Mouse (Mus musculus): ENCODE measurements around the gene Fgd2. TPM values are rescaled to one million over a fixed set of nuclear protein-coding genes. Genes with fewer than 3 reads are reported as not detected.
"Not testable (repeated sequence)": the region's sequence is repeated elsewhere in the genome, so short reads cannot be mapped to it uniquely, and the experiment has no call there.

The Fgd2 gene
- total RNA-seq, 2 experiments from 2014 or later: 2.1 to 2.8 TPM

DNA sequence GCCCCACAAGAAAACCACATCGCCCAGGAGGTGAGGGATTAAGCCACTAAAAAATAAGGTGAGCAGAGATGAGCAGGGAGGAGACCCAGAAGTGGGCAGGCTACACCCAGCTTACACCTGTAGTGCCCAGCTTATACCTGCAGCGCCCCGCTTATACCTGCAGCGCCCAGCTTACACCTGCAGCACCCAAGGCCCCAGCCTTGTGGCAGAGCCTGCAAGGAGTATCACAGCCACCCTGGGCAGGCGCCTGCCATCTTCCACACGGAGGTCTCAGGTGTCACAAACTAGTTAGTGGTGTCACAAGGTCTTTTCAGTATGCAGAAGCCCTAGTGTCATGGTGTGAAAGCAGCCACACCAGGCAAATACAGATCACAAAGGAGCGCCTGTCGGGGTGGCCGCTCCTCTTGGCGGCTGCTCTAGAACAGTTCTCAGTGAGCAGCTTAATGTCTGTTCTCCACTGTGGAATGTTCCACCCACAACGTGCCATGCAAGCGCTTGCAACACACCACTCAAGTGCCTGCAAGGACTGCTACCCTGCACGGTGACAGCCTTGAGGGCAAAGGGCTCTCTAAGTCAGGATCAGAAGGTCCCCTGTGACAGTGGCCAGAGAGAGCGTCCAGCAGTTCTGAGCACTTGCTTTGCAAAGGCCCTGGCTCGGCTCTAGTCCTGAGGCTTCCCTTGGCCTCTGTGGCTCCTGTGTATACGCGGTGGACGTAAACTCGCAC lies 24.3 kb upstream of the Fgd2 start:
- DNase-seq: no peak

DNA sequence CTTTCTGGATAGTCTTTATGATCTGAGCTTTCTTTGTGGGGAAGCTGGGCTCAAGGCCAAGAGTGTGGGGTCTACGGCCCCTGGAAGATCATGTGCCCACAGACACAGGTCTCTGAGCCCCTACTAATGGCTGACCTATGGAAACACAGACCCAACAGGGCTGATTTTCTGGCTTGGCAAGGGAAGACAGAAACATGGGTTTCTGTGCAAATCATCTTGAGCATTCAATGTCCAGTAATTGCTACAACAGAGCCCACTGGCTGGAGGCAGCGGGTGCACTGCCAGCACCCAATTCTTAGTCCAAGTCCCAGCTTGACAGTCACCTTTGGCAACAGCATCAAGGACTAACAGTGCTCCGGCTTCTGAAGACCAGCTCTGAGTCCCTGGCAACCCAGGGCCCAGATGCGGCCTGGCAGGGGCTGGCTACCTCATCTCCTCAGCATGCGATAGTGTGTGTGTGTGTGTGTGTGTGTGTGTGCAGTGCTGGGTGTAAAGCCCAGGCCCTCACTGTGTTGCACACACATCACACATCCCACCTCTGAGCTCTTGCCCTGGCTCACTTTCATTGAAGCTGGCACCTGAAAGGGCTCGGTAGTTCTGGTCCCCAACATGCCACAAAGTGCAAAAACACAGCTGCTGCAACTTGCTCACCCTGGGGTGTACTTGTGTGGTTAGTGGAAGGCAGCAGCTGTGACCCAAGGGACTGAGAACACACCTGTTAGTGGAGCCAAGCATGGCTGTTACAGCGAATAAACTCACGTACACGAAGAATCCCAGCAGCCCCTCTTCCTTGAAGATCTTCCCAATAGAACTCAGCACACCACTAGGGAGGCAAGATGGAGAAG lies 22.5 kb upstream of the Fgd2 start:
- no peak for DNase-seq

DNA sequence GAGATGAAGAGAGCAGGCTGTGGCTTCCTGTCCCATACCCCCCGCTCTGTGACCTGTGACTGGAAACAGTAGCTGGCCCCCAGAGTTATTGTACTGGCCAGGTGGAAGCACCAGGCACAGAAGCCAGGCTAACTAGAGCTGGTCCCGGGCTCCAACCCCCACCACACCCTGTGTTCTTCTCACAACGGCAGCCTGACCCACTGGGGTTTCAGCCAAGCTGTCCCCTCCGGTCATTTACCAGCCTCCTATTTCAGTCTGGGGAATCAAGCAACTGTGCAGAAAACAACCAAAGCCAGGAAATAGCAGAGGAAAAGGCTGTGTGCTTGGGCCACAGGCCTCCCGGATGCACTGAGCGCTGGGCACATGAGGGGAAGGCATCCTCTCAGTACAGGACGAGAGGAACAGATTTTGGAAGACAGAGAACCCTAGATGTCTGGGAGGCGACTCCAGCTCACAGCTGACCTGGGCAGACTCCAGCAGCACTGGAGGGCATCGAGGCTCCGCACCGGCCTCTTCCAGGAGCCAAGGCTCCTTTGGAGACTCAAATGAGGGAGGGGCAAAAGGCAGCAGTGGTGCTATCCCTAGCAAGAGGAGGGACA lies 21.4 kb upstream of the Fgd2 start:
- peak; percentile 58 for DNase-seq

GRCm38 (mm10) chr17:29340406-29341261 lies 20.1 kb upstream of the Fgd2 start:
- DNase-seq: no peak

GRCm38 (mm10) chr17:29341591-29342003 lies 19.1 kb upstream of the Fgd2 start:
- DNase-seq: peak; percentile 71

DNA sequence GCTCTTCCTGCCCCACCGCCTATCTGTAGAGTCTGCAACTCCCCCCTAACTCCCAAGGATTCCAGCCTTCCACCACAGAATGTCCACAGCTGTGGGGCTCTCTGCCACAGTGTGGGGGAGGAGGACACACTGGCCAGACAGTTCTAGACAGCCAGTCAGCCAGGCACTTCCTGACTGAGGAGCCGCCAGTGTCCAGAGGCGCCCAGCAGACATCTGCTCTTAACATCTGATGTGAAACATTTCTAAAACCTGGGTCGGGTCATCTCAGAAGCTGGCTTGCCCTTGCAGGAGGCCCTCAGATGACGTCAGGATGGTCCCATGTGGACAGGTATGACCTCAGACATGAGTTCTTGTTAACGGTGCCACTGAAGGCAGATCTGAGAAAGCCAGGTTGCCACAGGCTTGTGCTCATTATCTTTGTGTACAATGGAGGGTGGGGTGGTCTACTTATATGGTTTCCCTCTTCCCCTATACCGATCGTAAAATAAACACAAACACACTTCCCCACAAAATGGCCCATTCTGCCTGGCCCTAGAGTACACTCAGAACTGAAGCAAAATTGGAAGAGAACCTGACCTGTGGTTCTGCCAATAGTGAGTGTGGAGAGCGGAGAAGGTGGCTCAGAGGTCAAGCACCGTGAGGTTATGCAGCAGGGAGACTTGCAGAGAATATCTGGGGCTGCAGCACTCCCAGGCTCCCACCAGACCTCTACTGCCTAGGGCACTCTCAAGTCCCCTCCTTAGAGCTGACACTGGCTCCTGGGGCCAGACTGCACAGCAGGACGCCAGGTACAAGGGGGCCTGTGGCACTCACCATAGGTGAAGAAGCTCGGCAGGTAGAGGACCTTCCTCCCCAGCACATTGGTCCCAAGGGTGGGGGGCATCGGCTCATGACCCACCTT lies 18.5 kb upstream of the Fgd2 start:
- DNase-seq: peak; percentile 80

- DNase-seq: no peak
Measured at GRCm38 (mm10) chr17:29343241-29343640, 17.5 kb upstream of the Fgd2 start.

GRCm38 (mm10) chr17:29345272-29345671 lies 15.4 kb upstream of the Fgd2 start:
- DNase-seq: no peak

DNA sequence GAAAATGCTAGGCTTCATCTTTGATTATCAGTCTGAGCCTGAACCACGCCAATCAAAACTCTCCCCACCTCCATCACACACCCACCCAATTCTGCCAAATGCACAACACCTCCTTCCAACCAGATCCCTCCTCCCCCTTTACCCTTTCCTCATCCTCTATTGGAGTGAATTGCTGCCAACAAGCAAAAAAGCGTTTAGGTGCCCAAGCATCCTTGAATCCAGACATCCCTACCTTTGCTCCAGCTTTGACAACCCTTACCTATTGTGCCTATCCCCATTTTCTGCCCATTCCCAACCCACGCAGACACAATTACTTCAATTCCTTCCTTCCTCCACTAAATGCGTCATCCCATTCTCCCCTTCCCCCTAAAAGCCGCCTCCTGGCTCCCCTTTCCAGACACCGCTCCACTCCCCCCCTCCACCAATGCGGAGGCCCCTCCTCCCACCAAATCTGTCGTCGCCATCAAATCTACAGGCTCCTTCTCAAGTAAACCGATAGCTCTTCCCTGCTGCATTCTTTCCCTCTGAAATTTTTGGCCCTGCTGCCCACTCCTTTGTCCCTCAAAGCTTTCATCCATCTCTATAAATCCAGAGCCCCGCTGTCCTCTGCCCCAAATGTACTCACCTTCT lies 14.1 kb upstream of the Fgd2 start:
- DNase-seq: peak; percentile 65

- no peak for DNase-seq
Measured at GRCm38 (mm10) chr17:29347126-29347644, 13.5 kb upstream of the Fgd2 start.

GRCm38 (mm10) chr17:29347645-29348256 lies 13.0 kb upstream of the Fgd2 start, which contains the start of gene Mtch1:
TSS of gene Mtch1 (minus strand) at chr17:29347934.
- DNase-seq: peak; percentile 100

GRCm38 (mm10) chr17:29348996-29349395 lies 11.7 kb upstream of the Fgd2 start:
- DNase-seq: no peak

DNA sequence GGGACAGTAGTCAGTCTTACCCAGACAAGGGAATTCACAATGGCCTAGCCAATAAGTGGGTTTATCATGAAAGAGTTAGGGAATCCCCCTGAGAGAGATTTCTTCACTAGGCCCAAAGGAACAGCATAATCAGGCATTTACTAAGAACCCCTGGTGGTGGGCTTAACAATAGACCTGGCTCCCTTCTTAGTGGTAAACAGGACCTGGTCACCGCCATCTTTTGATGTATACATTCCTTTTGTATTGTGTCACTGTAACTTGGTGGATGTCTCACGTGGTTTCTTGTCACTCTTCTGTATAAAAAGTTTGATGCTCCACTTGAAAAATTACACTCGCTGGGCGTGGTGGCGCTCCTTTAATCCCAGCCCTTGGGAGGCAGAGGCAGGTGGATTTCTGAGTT lies 9.7 kb upstream of the Fgd2 start:
- DNase-seq: not testable (repeated sequence)

GRCm38 (mm10) chr17:29355461-29355840 lies 5.3 kb upstream of the Fgd2 start:
- no peak for DNase-seq

- DNase-seq: peak; percentile 91
Measured at GRCm38 (mm10) chr17:29355841-29356478, 4.8 kb upstream of the Fgd2 start.

DNA sequence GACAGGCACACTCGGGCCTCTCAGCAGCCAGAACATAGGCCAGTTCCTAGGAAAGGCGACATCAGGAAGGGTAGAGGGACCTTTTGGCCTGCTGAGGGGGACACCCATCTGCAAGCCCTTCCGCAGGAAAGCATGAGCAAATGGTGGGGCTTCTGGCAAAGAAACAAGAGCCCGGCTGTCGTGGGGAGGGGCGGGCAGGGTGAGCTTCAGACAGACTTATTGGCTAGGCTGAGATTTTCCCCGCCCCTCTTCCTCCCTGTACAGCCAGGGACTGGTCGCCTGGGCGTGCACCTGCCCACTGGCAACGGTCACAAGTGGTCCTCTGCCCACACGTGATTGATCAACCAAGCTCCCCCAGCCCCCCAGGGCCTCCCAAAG lies 4.2 kb upstream of the Fgd2 start:
- peak; percentile 92 for DNase-seq

GRCm38 (mm10) chr17:29356882-29357281 lies 3.8 kb upstream of the Fgd2 start:
- DNase-seq: no peak

GRCm38 (mm10) chr17:29358928-29359327 lies 1.8 kb upstream of the Fgd2 start:
- no peak for DNase-seq

DNA sequence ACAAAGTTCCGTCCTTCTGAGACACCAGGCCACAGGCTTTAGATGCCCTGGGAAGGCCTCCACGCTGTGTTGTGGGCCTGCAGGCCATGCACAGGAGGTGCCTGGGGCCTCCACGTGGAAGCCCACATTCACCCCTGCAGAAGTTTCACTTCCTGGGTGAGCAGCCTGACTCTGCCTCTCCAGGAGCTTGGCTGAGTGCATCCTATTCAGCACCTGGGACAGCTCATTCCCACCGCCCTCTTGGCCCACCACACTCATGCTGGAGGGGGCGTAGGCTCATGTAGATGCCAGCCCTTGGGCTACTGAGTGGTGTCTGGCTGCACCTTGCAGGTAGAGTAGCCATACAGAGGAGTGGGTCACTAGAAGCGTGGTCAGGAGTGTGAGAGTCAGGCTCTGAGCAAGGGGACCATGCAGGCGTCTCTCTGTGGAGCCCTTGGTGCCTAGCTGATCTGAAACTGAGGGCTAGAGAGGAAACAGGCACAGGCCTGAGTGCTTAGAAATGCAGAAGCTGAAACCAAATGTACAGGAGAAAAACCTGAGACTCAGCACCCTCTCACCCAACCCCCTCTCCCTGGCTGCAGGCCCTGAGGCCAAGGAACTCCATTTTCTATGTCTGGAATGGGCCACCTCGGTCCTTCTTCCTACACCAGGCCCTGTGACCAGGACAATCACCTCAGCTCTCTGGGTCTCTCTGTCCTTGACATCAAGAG lies 1.4 kb downstream of the Fgd2 start:
- DNase-seq: no peak
